Mouse (Mus musculus) midbrain, postnatal 0 days (tissue): ENCODE results near the gene Ehd1. TPM values are rescaled to one million over a fixed set of nuclear protein-coding genes. Genes with fewer than 3 reads are reported as not detected.

Experiments used
- ATAC-seq: fragments of 200-750 bp; cut with Nextera tagmentation; 2 replicates; pipeline ENCODE4 v1.8.0; 2017; ENCODE audit warnings: moderate number of reproducible peaks, mild to moderate bottlenecking, moderate TSS enrichment, moderate library complexity; ENCODE audit not compliant: low FRiP score
- DNase-seq: peaks from one replicate; pipeline ENCODE4 v3.0.0-alpha.2; 2015; ENCODE audit warnings: low spot score
- H3K27ac ChIP-seq: fragments of 300-500 bp; sonication (generic); 2 replicates; pipeline ENCODE4 v1.5.1; 2014; ENCODE audit warnings: low read depth, mild to moderate bottlenecking, low read length, mixed read lengths
- H3K27me3 ChIP-seq: fragments of 300-500 bp; sonication (generic); 2 replicates; pipeline ENCODE4 v1.6.1; 2014; ENCODE audit warnings: low read length, control low read depth, mixed read lengths; ENCODE audit not compliant: insufficient read depth
- H3K36me3 ChIP-seq: fragments of 300-500 bp; sonication (generic); 2 replicates; pipeline ENCODE4 v1.6.1; 2014; ENCODE audit warnings: low read length, control low read depth, mixed read lengths; ENCODE audit not compliant: insufficient read depth
- H3K4me1 ChIP-seq: fragments of 300-500 bp; sonication (generic); 2 replicates; pipeline ENCODE4 v1.6.1; 2014; ENCODE audit warnings: mild to moderate bottlenecking, control low read depth, antibody characterized with exemption, low read length, mixed read lengths; ENCODE audit not compliant: insufficient read depth
- H3K4me2 ChIP-seq: fragments of 300-500 bp; sonication (generic); 2 replicates; pipeline ENCODE4 v1.6.1; 2014; ENCODE audit warnings: low read depth, mild to moderate bottlenecking, low read length, mixed read lengths; ENCODE audit not compliant: poor library complexity, severe bottlenecking
- H3K4me3 ChIP-seq: fragments of 300-500 bp; sonication (generic); 2 replicates; pipeline ENCODE4 v1.5.1; 2014; ENCODE audit warnings: low read depth, mild to moderate bottlenecking, low read length, moderate library complexity
- H3K9ac ChIP-seq: fragments of 300-500 bp; sonication (generic); replicated peaks from 2 replicates; pipeline ENCODE4 v1.6.1; 2014; ENCODE audit warnings: mild to moderate bottlenecking, low read length, moderate library complexity, mixed read lengths; ENCODE audit not compliant: poor library complexity, severe bottlenecking
- H3K9me3 ChIP-seq: fragments of 300-500 bp; sonication (generic); 2 replicates; pipeline ENCODE4 v1.6.1; 2016; ENCODE audit warnings: low read length, control low read depth
- CTCF ChIP-seq: IDR thresholded peaks from 2 replicates; pipeline ENCODE4 v1.5.1; 2016; ENCODE audit warnings: antibody characterized with exemption, mild to moderate bottlenecking
- WGBS: fragments of 180-500 bp; shearing (Covaris S2); extraction: QIAGEN DNeasy Blood & Tissue Kit; methylation state at CpG from one replicate; pipeline ENCODE4 v1.1.7; 2014; 5-methylcytosine and 5-hydroxymethylcytosine counted together
- polyA plus RNA-seq: library from polyadenylated mRNA; unstranded; fragments of >200 nt; fragmentation: Nextera tagmentation; extraction: Ambion mirVana; gene quantifications from 2 replicates; pipeline ENCODE4 v1.2.1, GENCODE M21; 2015
- total RNA-seq: library from RNA; depleted of rRNA; stranded (reverse); fragments of >200 nt; gene quantifications from 2 replicates; pipeline ENCODE4 v1.2.3, GENCODE M21; 2014

Ehd1 gene
- total and polyA plus RNA-seq, 2 experiments from 2014 or later: 74.0 to 139 TPM

GRCm38 (mm10) chr19:6247526-6248300 lies 28.8 kb upstream of the Ehd1 start:
- Histone ChIP-seq H3K27ac (no peak overlapping the region), H3K36me3 (peaks cover 69% of the 10 kb centered on the region), H3K4me2 (no peak overlapping the region), H3K27me3 (no peaks in the 10 kb centered on the region), H3K4me1 (peaks cover 1% of the 10 kb centered on the region; the same call in 1 of the 2 replicates), H3K9ac (no peak overlapping the region), H3K4me3 (no peak overlapping the region), H3K9me3 (no peaks in the 10 kb centered on the region)
- no peak for DNase-seq
- no peak for TF ChIP-seq CTCF
- WGBS: 95% methylated on average over 29 of the region's 29 CpGs
- ATAC-seq: no peak

GRCm38 (mm10) chr19:6253021-6253420 lies 23.5 kb upstream of the Ehd1 start:
- H3K4me2 ChIP-seq: no peak overlapping the region
- H3K9me3 ChIP-seq: no peaks in the 10 kb centered on the region
- no peak overlapping the region for H3K4me3 ChIP-seq
- ATAC-seq (no peak), DNase-seq (no peak)
- H3K4me1 ChIP-seq: no peaks in the 10 kb centered on the region
- H3K36me3 ChIP-seq: peaks cover 84% of the 10 kb centered on the region
- H3K27me3 ChIP-seq: no peaks in the 10 kb centered on the region
- TF ChIP-seq CTCF: no peak
- H3K9ac ChIP-seq: no peak overlapping the region
- WGBS: 96% methylated on average over 4 of the region's 4 CpGs
- H3K27ac ChIP-seq: no peak overlapping the region

GRCm38 (mm10) chr19:6260428-6260827 lies 16.1 kb upstream of the Ehd1 start:
- peak; percentile 48 for TF ChIP-seq CTCF
- 69% methylated on average over 2 of the region's 2 CpGs for WGBS
- no peaks in the 10 kb centered on the region for H3K27me3 ChIP-seq
- no peak overlapping the region for H3K9ac ChIP-seq
- peaks cover 50% of the 10 kb centered on the region for H3K36me3 ChIP-seq
- DNase-seq (no peak), ATAC-seq (no peak)
- no peaks in the 10 kb centered on the region for H3K9me3 ChIP-seq
- no peak overlapping the region for H3K27ac ChIP-seq
- H3K4me3 ChIP-seq: no peak overlapping the region
- no peaks in the 10 kb centered on the region for H3K4me1 ChIP-seq
- H3K4me2 ChIP-seq: no peak overlapping the region

GRCm38 (mm10) chr19:6260946-6261345 lies 15.6 kb upstream of the Ehd1 start:
- Histone ChIP-seq H3K27me3 (no peaks in the 10 kb centered on the region), H3K4me3 (no peak overlapping the region), H3K9me3 (no peaks in the 10 kb centered on the region), H3K4me1 (no peaks in the 10 kb centered on the region), H3K9ac (no peak overlapping the region), H3K27ac (no peak overlapping the region), H3K4me2 (no peak overlapping the region), H3K36me3 (peaks cover 44% of the 10 kb centered on the region)
- 75% methylated on average over 4 of the region's 4 CpGs for WGBS
- peak; percentile 60 for TF ChIP-seq CTCF
- ATAC-seq: no peak
- no peak for DNase-seq

- Histone ChIP-seq H3K4me2 (no peak overlapping the region), H3K36me3 (peaks cover 41% of the 10 kb centered on the region), H3K4me1 (no peaks in the 10 kb centered on the region), H3K27ac (no peak overlapping the region), H3K9me3 (no peaks in the 10 kb centered on the region), H3K9ac (no peak overlapping the region), H3K4me3 (no peak overlapping the region), H3K27me3 (no peaks in the 10 kb centered on the region)
- no peak for TF ChIP-seq CTCF
- 93% methylated on average over 14 of the region's 14 CpGs for WGBS
- DNase-seq (no peak), ATAC-seq (no peak)
These were observed 15.1 kb upstream of the Ehd1 start for GRCm38 (mm10) chr19:6261379-6261778.

- no peaks in the 10 kb centered on the region for H3K27me3 ChIP-seq
- H3K4me1 ChIP-seq: no peaks in the 10 kb centered on the region
- DNase-seq (peak; percentile 56), ATAC-seq (no peak)
- H3K4me3 ChIP-seq: no peak overlapping the region
- WGBS: 55% methylated on average over 7 of the region's 7 CpGs
- H3K4me2 ChIP-seq: no peak overlapping the region
- H3K9ac ChIP-seq: no peak overlapping the region
- no peak overlapping the region for H3K27ac ChIP-seq
- H3K36me3 ChIP-seq: peaks cover 32% of the 10 kb centered on the region
- peak; percentile 89 for TF ChIP-seq CTCF
- no peaks in the 10 kb centered on the region for H3K9me3 ChIP-seq
These were observed 14.3 kb upstream of the Ehd1 start for GRCm38 (mm10) chr19:6262222-6262621.
